Mouse (Mus musculus) heart, embryonic 11.5 days (tissue): Measurements from ENCODE around the gene Adat3. TPM values are rescaled to one million over a fixed set of nuclear protein-coding genes. Genes with fewer than 3 reads are reported as not detected.

Experiments
- ATAC-seq: fragments of 200-750 bp; cut with Nextera tagmentation; replicated peaks from 2 replicates; pipeline ENCODE4 v1.8.0; 2017; ENCODE audit warnings: moderate library complexity; ENCODE audit not compliant: insufficient number of reproducible peaks, low FRiP score, low TSS enrichment
- H3K27ac ChIP-seq: fragments of 300-500 bp; sonication (generic); 2 replicates; pipeline ENCODE4 v1.5.1; 2014; ENCODE audit warnings: mild to moderate bottlenecking, low read depth, low read length
- H3K27me3 ChIP-seq: fragments of 300-500 bp; sonication (generic); 2 replicates; pipeline ENCODE4 v1.6.1; 2014; ENCODE audit warnings: mild to moderate bottlenecking, low read length, mixed read lengths; ENCODE audit not compliant: control insufficient read depth, insufficient read depth
- H3K36me3 ChIP-seq: fragments of 300-500 bp; sonication (generic); 2 replicates; pipeline ENCODE4 v1.6.1; 2014; ENCODE audit warnings: mild to moderate bottlenecking, low read length, moderate library complexity, mixed read lengths; ENCODE audit not compliant: control insufficient read depth, insufficient read depth
- H3K4me1 ChIP-seq: fragments of 300-500 bp; sonication (generic); 2 replicates; pipeline ENCODE4 v1.6.1; 2014; ENCODE audit warnings: low read length; ENCODE audit not compliant: control insufficient read depth, insufficient read depth
- H3K4me2 ChIP-seq: fragments of 300-500 bp; sonication (generic); 2 replicates; pipeline ENCODE4 v1.6.1; 2014; ENCODE audit warnings: mild to moderate bottlenecking, moderate library complexity
- H3K4me3 ChIP-seq: fragments of 300-500 bp; sonication (generic); 2 replicates; pipeline ENCODE4 v1.5.1; 2014; ENCODE audit warnings: low read depth, low read length
- H3K9ac ChIP-seq: fragments of 300-500 bp; sonication (generic); 2 replicates; pipeline ENCODE4 v1.6.1; 2014; ENCODE audit warnings: mild to moderate bottlenecking, low read depth, low read length, moderate library complexity
- H3K9me3 ChIP-seq: fragments of 300-500 bp; sonication (generic); replicated peaks from 2 replicates; pipeline ENCODE4 v1.6.1; 2016; ENCODE audit warnings: low read length; ENCODE audit not compliant: control insufficient read depth
- WGBS: fragments of 180-500 bp; shearing (Covaris S2); extraction: QIAGEN DNeasy Blood & Tissue Kit; methylation state at CpG from one replicate; pipeline ENCODE4 v1.1.7; 2014; ENCODE audit not compliant: insufficient replicate concordance; 5-methylcytosine and 5-hydroxymethylcytosine counted together
- polyA plus RNA-seq: library from polyadenylated mRNA; unstranded; fragments of >200 nt; fragmentation: Nextera tagmentation; extraction: Ambion mirVana; gene quantifications from 2 replicates; pipeline ENCODE4 v1.2.1, GENCODE M21; 2014

The Adat3 gene
- polyA plus RNA-seq, 1 experiment from 2014 or later: 6.6 TPM

DNA sequence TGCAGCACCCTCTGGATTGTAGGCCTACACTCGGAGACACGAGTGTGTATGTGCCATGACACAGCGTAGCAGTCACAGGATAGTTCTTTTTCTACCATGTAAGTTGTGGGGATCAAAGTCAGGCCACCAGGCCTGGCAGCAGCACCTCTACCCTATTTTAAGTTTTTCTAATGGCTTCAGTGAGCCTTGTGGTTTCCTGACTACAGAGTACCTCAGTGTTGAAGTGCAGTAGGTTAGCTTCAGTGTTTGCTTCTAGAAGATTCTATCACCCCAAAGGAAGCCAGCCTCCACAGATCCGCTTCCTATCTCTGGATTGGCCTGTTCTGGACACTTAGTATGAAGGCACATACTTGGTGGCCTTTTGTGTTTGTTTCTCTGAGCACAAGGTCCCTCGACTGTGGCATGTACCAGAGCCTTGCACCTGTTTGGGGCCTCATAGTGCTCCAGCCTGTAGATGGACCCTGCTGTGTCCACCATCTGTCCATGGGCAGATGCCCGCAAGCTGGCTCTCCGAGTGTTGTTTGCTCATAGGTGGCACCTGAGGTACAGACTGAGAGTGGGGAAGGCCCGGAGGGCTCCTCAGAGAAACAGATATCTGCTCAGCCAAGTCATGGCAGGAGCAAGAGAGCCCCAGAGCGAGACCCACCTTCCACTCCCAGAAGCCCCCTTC is 7.6 kb downstream of the Adat3 start:
- Histone ChIP-seq H3K4me3 (no peak overlapping the region), H3K27ac (no peak overlapping the region), H3K4me1 (no peaks in the 10 kb centered on the region), H3K9me3 (no peaks in the 10 kb centered on the region), H3K27me3 (no peaks in the 10 kb centered on the region), H3K9ac (no peak overlapping the region), H3K36me3 (peaks cover 31% of the 10 kb centered on the region), H3K4me2 (no peak overlapping the region)
- ATAC-seq: no peak
- WGBS: 89% methylated on average over 9 of the region's 9 CpGs

DNA sequence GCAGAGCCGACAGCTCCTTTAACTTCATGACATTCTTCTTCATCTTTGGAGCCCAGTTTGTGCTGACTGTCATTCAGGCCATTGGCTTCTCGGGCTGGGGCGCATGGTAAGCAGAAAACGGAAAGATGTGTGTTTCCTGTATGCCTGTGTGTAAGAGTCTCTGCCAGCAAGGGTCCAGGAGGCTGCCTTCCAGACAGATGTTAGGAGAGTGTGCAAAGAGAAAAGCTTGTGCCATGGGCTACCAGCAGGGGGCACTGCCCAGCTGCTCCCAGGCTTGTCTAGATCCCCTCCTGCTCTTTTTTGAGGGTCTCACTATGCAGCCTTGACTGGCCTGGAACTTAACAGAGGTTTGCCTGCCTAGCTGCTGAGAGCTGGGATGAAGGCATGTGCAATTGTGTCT is 8.3 kb downstream of the Adat3 start:
- Histone ChIP-seq H3K4me2 (no peak overlapping the region), H3K36me3 (peaks cover 31% of the 10 kb centered on the region), H3K4me3 (no peak overlapping the region), H3K9ac (no peak overlapping the region), H3K27me3 (no peaks in the 10 kb centered on the region), H3K9me3 (no peaks in the 10 kb centered on the region), H3K4me1 (no peaks in the 10 kb centered on the region), H3K27ac (no peak overlapping the region)
- ATAC-seq: no peak
- WGBS: 65% methylated on average over 4 of the region's 4 CpGs

DNA sequence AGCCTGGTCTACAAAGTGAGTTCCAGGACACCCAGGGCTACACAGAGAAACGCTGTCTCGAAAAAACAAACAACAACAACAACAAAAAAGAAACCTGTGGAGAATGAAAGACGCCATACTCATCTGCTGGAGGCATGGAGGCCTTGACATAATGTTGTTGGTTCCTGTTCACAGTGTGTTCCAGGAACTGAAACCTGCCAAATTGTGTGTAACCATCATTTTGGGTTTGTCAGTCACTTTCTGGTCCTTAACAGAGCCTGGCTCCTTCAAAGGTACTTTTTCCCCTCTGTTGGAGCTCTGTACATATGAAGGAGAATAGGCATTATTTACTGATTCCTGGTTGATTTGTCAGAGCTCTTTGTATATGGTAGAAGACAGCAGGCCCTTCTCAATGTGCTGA is 9.2 kb downstream of the Adat3 start:
- H3K27me3 ChIP-seq: no peaks in the 10 kb centered on the region
- WGBS: 94% methylated on average over 3 of the region's 3 CpGs
- H3K4me1 ChIP-seq: no peaks in the 10 kb centered on the region
- H3K9ac ChIP-seq: no peak overlapping the region
- no peak overlapping the region for H3K4me3 ChIP-seq
- no peak overlapping the region for H3K27ac ChIP-seq
- peaks cover 28% of the 10 kb centered on the region for H3K36me3 ChIP-seq
- H3K4me2 ChIP-seq: no peak overlapping the region
- H3K9me3 ChIP-seq: no peaks in the 10 kb centered on the region
- no peak for ATAC-seq

DNA sequence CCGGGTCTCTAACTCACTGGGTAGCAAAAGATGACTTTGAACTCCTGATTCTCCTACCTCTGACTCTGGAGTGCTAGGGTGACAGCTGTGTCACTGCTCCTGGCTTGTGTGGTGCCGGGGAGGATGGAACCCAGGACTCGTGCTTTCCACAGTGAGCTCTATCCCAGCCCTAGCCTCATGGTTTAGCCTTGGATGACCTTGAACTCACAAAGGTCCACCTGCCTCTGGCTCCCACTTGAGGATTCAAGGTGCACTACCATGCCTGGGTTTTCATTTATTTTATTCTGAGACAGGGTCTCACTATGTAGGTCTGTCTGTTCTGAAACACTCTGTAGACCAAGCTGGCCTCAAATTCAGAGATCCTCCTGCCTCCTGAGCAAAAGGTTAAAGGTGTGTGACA is 11.1 kb downstream of the Adat3 start:
- H3K4me2 ChIP-seq: no peak overlapping the region
- H3K27ac ChIP-seq: no peak overlapping the region
- H3K27me3 ChIP-seq: no peaks in the 10 kb centered on the region
- ATAC-seq: no peak
- no peaks in the 10 kb centered on the region for H3K4me1 ChIP-seq
- H3K4me3 ChIP-seq: no peak overlapping the region
- no peak overlapping the region for H3K9ac ChIP-seq
- peaks cover 17% of the 10 kb centered on the region for H3K36me3 ChIP-seq
- 74% methylated on average over 3 of the region's 3 CpGs for WGBS
- no peaks in the 10 kb centered on the region for H3K9me3 ChIP-seq

DNA sequence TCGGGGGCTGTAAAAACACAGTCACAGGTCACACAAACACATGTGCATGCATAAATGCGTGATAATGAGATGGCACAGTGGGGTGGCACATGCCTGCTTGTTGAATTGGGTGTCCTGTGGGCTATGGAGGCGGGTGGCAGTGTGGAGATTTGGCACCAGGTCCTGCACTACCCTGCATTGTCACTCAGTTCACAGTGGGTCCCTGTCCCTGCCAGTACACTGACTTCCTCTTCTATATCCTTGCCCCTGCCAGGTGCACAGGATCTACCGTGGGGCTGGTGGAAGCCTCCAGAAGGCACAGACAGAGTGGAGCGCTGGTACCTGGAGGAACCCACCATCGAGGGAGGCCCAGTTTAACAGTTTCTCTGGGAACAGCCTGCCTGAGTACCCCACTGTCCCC is 11.7 kb downstream of the Adat3 start:
- Histone ChIP-seq H3K4me3 (no peak overlapping the region), H3K9ac (no peak overlapping the region), H3K9me3 (no peaks in the 10 kb centered on the region), H3K4me2 (no peak overlapping the region), H3K36me3 (peaks cover 17% of the 10 kb centered on the region), H3K4me1 (no peaks in the 10 kb centered on the region), H3K27ac (no peak overlapping the region), H3K27me3 (no peaks in the 10 kb centered on the region)
- no peak for ATAC-seq
- 87% methylated on average over 6 of the region's 6 CpGs for WGBS

DNA sequence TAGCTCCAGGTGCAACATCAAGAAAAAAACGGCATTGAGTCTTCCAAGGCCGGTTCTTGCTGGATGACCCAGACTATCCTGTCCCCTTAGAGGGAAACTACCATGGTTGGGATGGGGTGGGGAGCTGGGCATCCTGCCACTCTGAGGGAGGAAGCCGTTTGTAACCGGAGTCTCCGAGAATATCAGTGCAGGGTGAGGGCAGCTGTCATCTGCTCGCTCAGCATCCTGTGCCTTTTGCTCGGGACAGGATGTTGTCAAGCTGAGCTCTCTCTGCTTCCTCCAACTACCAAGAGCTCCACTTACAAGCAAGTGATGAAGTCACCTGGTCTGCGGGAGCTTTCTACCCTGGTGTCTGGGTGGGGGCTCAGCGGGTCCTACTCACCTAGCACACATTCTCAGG is 15.5 kb downstream of the Adat3 start:
- Histone ChIP-seq H3K4me2 (no peak overlapping the region), H3K4me1 (peaks cover 4% of the 10 kb centered on the region), H3K9me3 (no peaks in the 10 kb centered on the region), H3K4me3 (no peak overlapping the region), H3K27me3 (no peaks in the 10 kb centered on the region), H3K27ac (no peak overlapping the region), H3K36me3 (peaks cover 11% of the 10 kb centered on the region), H3K9ac (no peak overlapping the region)
- WGBS: 49% methylated on average over 9 of the region's 9 CpGs
- ATAC-seq: no peak

DNA sequence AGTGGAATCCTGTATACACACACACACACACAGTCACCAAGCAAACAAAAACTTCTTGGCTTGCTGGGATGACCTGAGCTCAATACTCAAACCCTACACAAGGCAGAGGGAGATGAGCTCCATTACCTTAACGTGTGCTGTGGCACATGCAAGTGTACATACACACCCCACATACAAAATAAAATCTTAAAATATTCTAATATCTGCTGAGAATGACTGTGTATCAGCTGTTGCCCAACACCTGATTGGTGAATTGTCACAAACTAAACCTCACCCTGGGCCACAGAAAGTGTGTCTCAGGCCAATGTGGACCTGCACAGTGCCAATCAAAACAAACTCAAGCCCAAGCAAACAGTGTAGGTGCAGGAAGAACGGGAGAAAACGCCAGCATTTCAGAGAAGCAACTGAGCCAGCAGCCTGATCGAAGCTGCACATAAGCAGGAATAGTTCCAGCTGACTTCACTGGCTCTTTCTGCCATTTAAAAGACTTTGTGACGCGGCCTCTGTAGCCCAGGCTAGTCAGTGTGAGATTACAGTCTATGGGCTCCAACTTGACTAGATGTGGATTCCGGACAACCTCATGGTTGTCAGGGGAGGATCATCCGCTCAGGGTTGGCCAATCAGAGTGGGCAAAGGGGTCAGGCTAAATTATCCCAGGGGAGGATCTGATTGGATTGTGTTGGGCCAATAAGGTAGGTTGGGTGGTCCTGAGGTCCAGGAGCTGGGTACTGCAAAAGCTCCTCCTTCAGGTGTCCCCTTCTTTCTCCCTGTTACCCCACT is 17.0 kb downstream of the Adat3 start:
- 25% methylated on average over 8 of the region's 8 CpGs for WGBS
- ATAC-seq: no peak
- Histone ChIP-seq H3K27ac (no peak overlapping the region), H3K36me3 (peaks cover 6% of the 10 kb centered on the region), H3K4me2 (no peak overlapping the region), H3K4me1 (peaks cover 18% of the 10 kb centered on the region), H3K4me3 (no peak overlapping the region), H3K27me3 (no peaks in the 10 kb centered on the region), H3K9me3 (no peaks in the 10 kb centered on the region), H3K9ac (no peak overlapping the region)

DNA sequence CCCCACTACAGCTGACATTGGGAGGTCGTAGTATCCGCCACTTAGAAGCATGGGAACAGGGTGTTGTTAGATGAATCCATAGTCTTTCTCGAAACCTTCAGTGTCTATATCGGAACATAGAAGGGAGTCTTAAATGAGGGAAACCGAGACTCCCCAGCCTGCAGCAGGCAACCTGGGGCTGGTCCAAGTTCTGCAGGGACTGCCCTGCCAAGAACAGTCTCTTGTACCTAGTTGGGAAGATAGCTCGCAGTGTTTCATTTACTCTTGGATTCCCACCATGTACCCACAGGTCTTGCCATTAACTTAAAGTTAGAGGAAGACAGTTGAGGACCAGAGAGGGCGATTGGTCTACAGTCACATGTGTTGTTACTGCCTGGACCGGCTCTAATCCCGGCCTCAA is 17.7 kb downstream of the Adat3 start:
- Histone ChIP-seq H3K9ac (no peak overlapping the region), H3K27me3 (no peaks in the 10 kb centered on the region), H3K4me1 (peaks cover 22% of the 10 kb centered on the region), H3K27ac (no peak overlapping the region), H3K9me3 (no peaks in the 10 kb centered on the region), H3K4me2 (no peak overlapping the region), H3K36me3 (no peaks in the 10 kb centered on the region; the same call in 1 of the 2 replicates), H3K4me3 (no peak overlapping the region)
- 76% methylated on average over 9 of the region's 9 CpGs for WGBS
- no peak for ATAC-seq
